Mouse (Mus musculus): ENCODE results near the gene Psmb5.

DNA sequence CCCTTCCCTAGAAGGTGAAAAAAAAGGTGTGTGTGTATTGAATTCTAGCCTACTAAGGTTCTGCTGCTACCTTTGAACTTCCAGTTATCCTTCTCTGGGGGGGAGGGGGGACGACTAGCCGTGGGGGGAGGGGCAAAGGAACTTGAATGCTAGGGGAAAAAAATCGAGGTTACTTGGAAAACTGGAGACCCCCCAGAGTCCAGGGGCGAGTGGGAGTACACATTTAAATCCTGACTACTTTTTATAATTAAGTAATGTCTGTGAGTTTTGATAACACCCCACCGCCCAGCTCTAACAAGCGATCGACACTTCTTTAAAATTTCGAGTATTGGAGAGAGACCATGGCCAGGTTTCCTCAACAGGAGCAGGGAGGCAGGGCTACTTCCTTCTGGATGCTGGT lies 42.8 kb downstream of the Psmb5 start:
- no peak for TF ChIP-seq EP300 (IDR thresholded peaks at IDR 0.05)
- no peak for TF ChIP-seq CTCF (IDR thresholded peaks at IDR 0.05)

Data from lung, postnatal 0 days (tissue).